Mouse (Mus musculus): ENCODE measurements around the gene Fdx1. TPM values are rescaled to one million over a fixed set of nuclear protein-coding genes. Genes with fewer than 3 reads are reported as not detected.

Gene Fdx1
- polyA plus RNA-seq (2012; rRNA removed) (33.2 and 39.5 TPM in 2 replicates), polyA plus RNA-seq (2014; fragmentation: Nextera tagmentation; extraction: Ambion mirVana) (77.6 and 81.4 TPM in 2 replicates)

DNA sequence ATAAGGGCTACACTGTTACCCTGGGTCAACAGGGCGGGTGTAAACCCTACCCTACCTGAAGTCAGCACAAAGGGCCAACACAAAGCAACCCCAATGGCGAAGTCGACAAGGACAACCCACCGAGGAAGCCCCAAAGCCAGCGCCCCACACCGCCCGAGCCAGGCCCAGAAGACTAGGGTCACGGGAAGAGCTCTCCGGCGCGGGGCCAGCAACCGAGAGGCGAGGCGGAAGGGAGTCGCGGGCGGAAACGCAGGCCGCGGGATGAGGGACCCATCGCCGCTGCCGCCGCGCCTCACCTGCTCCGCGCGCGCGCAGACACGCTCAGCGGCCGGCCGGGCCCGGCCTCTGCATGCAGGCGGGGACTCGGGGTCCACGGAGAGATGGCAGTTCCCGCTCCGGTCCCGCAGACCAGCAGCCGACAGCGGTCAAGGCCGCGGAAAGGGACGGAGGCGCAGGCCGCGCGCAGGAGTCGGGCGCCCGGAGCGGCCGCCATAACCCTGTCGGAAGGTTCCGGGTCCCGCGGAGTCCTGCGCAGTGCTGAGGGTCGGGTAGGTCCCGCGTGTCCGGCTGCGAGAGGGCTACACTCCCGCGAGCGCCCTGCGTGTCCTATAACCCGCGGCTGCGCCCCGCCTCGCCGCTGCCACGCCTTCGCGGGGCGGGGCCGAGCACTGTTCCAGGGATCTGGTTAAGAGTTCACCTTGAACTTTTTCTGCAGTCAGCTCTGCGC is at the start of gene Fdx1:
TSS of gene Fdx1 (minus strand) at position 582 of the 727 bp plus-strand sequence.
- TF ChIP-seq POLR2A (IDR thresholded peaks at IDR 0.05; ENCODE audit: borderline replicate concordance, extremely low read depth, insufficient read depth, insufficient read length) = peak; percentile 42; the same call in 1 of the 2 replicates
- H3K9me3 ChIP-seq (ENCODE audit: control insufficient read depth, low read length) = no peaks in the 10 kb centered on the region
- peak within 1 kb of the TSS; percentile 73 for H3K4me2 ChIP-seq (replicated peaks; ENCODE audit: low read depth, low read length, severe bottlenecking)
- H3K4me3 ChIP-seq (replicated peaks; ENCODE audit: low read length) = peak within 1 kb of the TSS; percentile 78
- H3K4me1 ChIP-seq (ENCODE audit: control insufficient read depth, insufficient read depth, low read length) = peaks cover 6% of the 10 kb centered on the region; the same call in 1 of the 2 replicates
- H3K27me3 ChIP-seq (ENCODE audit: control insufficient read depth, insufficient read depth, low read length) = no peaks in the 10 kb centered on the region
- DNase-seq (ENCODE audit: low spot score) = peak; percentile 80
- WGBS = 1% methylated on average over 61 of the region's 81 CpGs
- no peaks in the 10 kb centered on the region for H3K36me3 ChIP-seq (ENCODE audit: control insufficient read depth, insufficient read depth, low read length)
- peak; percentile 92 for ATAC-seq (ENCODE audit: low FRiP score, low read depth)
- peak within 1 kb of the TSS; percentile 70 for H3K27ac ChIP-seq (replicated peaks; ENCODE audit: low read depth, low read length)
- peak within 1 kb of the TSS; percentile 90 for H3K9ac ChIP-seq (ENCODE audit: low read depth, low read length, severe bottlenecking)

DNA sequence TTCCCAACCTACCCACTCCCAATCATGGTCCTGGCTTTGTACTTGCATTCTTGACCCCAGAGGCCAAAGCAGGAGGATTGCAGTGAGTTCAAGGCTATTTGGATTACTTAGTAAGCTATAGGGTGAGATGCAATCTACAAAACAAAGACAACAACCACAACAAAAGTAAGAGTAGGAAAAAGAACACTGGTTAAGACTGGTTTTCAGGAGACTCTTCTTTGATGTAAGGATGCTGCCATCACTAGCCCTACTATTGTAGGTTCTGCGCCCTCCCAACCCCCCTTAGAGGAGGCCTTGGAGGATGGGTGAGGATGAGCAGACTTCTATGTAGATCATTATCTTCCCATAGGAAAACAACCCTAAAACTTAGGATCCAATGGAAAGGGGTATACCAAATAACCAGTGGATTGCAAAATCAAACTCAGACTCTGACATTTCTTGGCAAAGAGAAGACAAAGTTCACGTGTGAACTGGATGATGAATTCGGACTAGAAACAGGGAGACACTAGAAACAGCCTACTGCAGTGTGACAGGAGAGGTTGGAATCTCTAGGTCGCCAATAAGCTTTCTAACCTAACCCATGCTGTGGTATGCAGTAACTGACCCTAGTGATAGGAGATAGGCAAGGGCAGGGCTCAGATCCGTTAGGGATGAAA is 49.6 kb upstream of the Fdx1 start:
- no peaks in the 10 kb centered on the region for H3K27me3 ChIP-seq (ENCODE audit: control insufficient read depth, insufficient read depth, low read length)
- no peaks in the 10 kb centered on the region for H3K4me1 ChIP-seq (ENCODE audit: control insufficient read depth, insufficient read depth, low read length)
- 84% methylated on average over 5 of the region's 5 CpGs for WGBS
- H3K9me3 ChIP-seq (ENCODE audit: control insufficient read depth, low read length) = no peaks in the 10 kb centered on the region
- ATAC-seq (ENCODE audit: low FRiP score, low read depth) = no peak
- DNase-seq (ENCODE audit: low spot score) = no peak
- H3K27ac ChIP-seq (replicated peaks; ENCODE audit: low read depth, low read length) = no peak overlapping the region
- no peak overlapping the region for H3K9ac ChIP-seq (ENCODE audit: low read depth, low read length, severe bottlenecking)
- no peaks in the 10 kb centered on the region for H3K36me3 ChIP-seq (ENCODE audit: control insufficient read depth, insufficient read depth, low read length)
- TF ChIP-seq POLR2A (IDR thresholded peaks at IDR 0.05; ENCODE audit: borderline replicate concordance, extremely low read depth, insufficient read depth, insufficient read length) = no peak
- no peak overlapping the region for H3K4me3 ChIP-seq (replicated peaks; ENCODE audit: low read length)
- H3K4me2 ChIP-seq (replicated peaks; ENCODE audit: low read depth, low read length, severe bottlenecking) = no peak overlapping the region

DNA sequence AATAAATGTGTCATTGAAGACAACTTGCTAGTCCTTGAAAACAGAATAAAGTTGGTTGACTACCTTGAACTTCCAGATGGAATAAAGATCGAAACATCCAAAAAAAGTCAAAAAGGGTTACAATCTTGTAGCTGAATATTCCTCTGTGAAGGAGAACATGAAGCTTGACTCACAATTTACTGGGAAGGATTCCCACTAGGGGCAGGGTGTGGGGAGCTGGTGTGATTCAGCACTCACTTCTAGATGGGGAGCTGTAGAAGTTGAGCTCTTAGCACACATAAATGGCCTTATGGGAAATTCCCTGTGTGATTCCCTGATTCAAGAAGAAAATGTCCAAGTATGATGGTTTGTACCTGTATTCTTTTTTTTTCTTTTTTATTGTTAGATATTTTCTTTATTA is 49.0 kb upstream of the Fdx1 start:
- WGBS = 97% methylated on average over 1 of the region's 1 CpGs
- DNase-seq (ENCODE audit: low spot score) = no peak
- Histone ChIP-seq H3K9ac (ENCODE audit: low read depth, low read length, severe bottlenecking) (no peak overlapping the region), H3K4me1 (ENCODE audit: control insufficient read depth, insufficient read depth, low read length) (no peaks in the 10 kb centered on the region), H3K9me3 (ENCODE audit: control insufficient read depth, low read length) (no peaks in the 10 kb centered on the region), H3K4me3 (replicated peaks; ENCODE audit: low read length) (no peak overlapping the region), H3K36me3 (ENCODE audit: control insufficient read depth, insufficient read depth, low read length) (no peaks in the 10 kb centered on the region), H3K4me2 (replicated peaks; ENCODE audit: low read depth, low read length, severe bottlenecking) (no peak overlapping the region), H3K27me3 (ENCODE audit: control insufficient read depth, insufficient read depth, low read length) (no peaks in the 10 kb centered on the region), H3K27ac (replicated peaks; ENCODE audit: low read depth, low read length) (no peak overlapping the region)
- no peak for TF ChIP-seq POLR2A (IDR thresholded peaks at IDR 0.05; ENCODE audit: borderline replicate concordance, extremely low read depth, insufficient read depth, insufficient read length)
- no peak for ATAC-seq (ENCODE audit: low FRiP score, low read depth)

GRCm38 (mm10) chr9:52008511-52008910 is 45.2 kb upstream of the Fdx1 start:
- no peak for DNase-seq (ENCODE audit: low spot score)
- no peak for ATAC-seq (ENCODE audit: low FRiP score, low read depth)
- Histone ChIP-seq H3K9ac (ENCODE audit: low read depth, low read length, severe bottlenecking) (no peak overlapping the region), H3K4me3 (replicated peaks; ENCODE audit: low read length) (no peak overlapping the region), H3K4me1 (ENCODE audit: control insufficient read depth, insufficient read depth, low read length) (no peaks in the 10 kb centered on the region), H3K36me3 (ENCODE audit: control insufficient read depth, insufficient read depth, low read length) (no peaks in the 10 kb centered on the region), H3K9me3 (ENCODE audit: control insufficient read depth, low read length) (no peaks in the 10 kb centered on the region), H3K27ac (replicated peaks; ENCODE audit: low read depth, low read length) (no peak overlapping the region), H3K27me3 (ENCODE audit: control insufficient read depth, insufficient read depth, low read length) (no peaks in the 10 kb centered on the region), H3K4me2 (replicated peaks; ENCODE audit: low read depth, low read length, severe bottlenecking) (no peak overlapping the region)
- TF ChIP-seq POLR2A (IDR thresholded peaks at IDR 0.05; ENCODE audit: borderline replicate concordance, extremely low read depth, insufficient read depth, insufficient read length) = no peak
- 75% methylated on average over 1 of the region's 1 CpGs for WGBS

- Histone ChIP-seq H3K9ac (ENCODE audit: low read depth, low read length, severe bottlenecking) (no peak overlapping the region), H3K4me1 (ENCODE audit: control insufficient read depth, insufficient read depth, low read length) (no peaks in the 10 kb centered on the region), H3K36me3 (ENCODE audit: control insufficient read depth, insufficient read depth, low read length) (no peaks in the 10 kb centered on the region), H3K27ac (replicated peaks; ENCODE audit: low read depth, low read length) (no peak overlapping the region), H3K27me3 (ENCODE audit: control insufficient read depth, insufficient read depth, low read length) (no peaks in the 10 kb centered on the region), H3K4me3 (replicated peaks; ENCODE audit: low read length) (no peak overlapping the region), H3K9me3 (ENCODE audit: control insufficient read depth, low read length) (no peaks in the 10 kb centered on the region), H3K4me2 (replicated peaks; ENCODE audit: low read depth, low read length, severe bottlenecking) (no peak overlapping the region)
- ATAC-seq (ENCODE audit: low FRiP score, low read depth) (no peak), DNase-seq (ENCODE audit: low spot score) (no peak)
- no peak for TF ChIP-seq POLR2A (IDR thresholded peaks at IDR 0.05; ENCODE audit: borderline replicate concordance, extremely low read depth, insufficient read depth, insufficient read length)
- 41% methylated on average over 2 of the region's 2 CpGs for WGBS
Observed at GRCm38 (mm10) chr9:52007341-52007740, 44.0 kb upstream of the Fdx1 start.

All from limb, embryonic 14.5 days (tissue).